Mouse (Mus musculus) macrophage (primary cell): ENCODE results near the gene Trim66. TPM values are rescaled to one million over a fixed set of nuclear protein-coding genes. Genes with fewer than 3 reads are reported as not detected.

Experiments
- H3K27ac ChIP-seq: fragments of 350-480 bp; formaldehyde crosslinking; 2 replicates; pipeline ENCODE4 v1.9.0; 2021
- H3K36me3 ChIP-seq: fragments of 350-480 bp; formaldehyde crosslinking; 2 replicates; pipeline ENCODE4 v1.9.0; 2021; ENCODE audit errors: inconsistent target
- H3K4me3 ChIP-seq: fragments of 350-480 bp; formaldehyde crosslinking; 2 replicates; pipeline ENCODE4 v1.9.0; 2021; ENCODE audit errors: inconsistent target
- H3K79me2 ChIP-seq: fragments of 350-480 bp; formaldehyde crosslinking; 2 replicates; pipeline ENCODE4 v1.9.0; 2021; ENCODE audit errors: inconsistent target
- WGBS: methylation state at CpG from one replicate; pipeline ENCODE4 v1.1.7; 2026; ENCODE audit warnings: inconsistent platforms; ENCODE audit not compliant: missing documents; 5-methylcytosine and 5-hydroxymethylcytosine counted together
- polyA plus RNA-seq: library from polyadenylated mRNA; stranded (reverse); fragments of 250-400 nt; gene quantifications from 3 replicates; pipeline ENCODE4 v1.2.4, GENCODE M21; 2018; ENCODE audit warnings: inconsistent platforms

Trim66 gene
- polyA plus RNA-seq, 1 experiment from 2014 or later, result 0.04 TPM

DNA sequence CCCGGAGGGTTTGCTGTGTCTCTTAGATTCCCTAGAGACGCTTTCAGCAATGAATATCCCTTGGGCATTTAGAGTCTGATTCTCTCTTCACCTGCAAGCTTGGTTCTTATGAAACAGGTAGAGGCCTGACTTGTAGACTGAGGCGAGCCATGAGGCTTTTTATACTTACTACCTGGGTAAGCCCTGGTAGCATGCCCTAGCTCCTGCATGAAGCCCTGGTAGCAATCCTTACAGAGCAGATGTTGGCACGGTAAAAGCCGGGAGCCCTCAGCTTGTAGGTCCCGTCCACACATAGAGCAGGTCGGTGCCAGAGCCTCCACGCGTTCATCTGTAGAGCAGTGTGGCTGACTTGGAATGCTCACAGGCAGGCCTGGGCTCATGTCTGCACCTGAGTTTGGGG lies 362 bp downstream of the Trim66 start:
- Histone ChIP-seq H3K79me2 (no peaks in the 10 kb centered on the region), H3K27ac (no peak overlapping the region), H3K4me3 (no peak overlapping the region), H3K36me3 (no peaks in the 10 kb centered on the region)
- WGBS, result 95% methylated on average over 9 of the region's 9 CpGs

DNA sequence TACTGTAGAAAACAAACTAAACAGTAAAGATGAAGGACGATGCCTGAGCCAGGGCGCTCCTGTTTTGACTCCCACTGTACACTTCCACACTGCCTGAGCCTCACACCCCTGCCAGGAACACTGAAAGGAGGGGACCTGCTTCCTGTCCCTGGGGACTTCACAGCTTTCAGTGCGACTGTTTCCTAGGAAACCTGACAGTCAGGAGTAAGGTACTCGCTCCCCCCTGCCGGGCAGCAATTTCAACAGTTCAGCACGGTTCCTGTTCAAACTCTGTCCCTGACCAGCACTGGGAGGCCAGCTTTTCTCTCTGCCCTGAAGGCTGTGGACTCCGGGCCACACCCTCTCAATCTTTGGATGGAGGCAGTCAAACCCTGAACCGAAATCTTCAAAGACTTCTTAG lies 815 bp downstream of the Trim66 start:
- H3K4me3 ChIP-seq, result no peak overlapping the region
- H3K79me2 ChIP-seq, result no peaks in the 10 kb centered on the region
- no peaks in the 10 kb centered on the region for H3K36me3 ChIP-seq
- WGBS, result 54% methylated on average over 8 of the region's 8 CpGs
- no peak overlapping the region for H3K27ac ChIP-seq

GRCm38 (mm10) chr7:109497507-109497906 lies 10.4 kb downstream of the Trim66 start:
- Histone ChIP-seq H3K36me3 (no peaks in the 10 kb centered on the region), H3K79me2 (no peaks in the 10 kb centered on the region), H3K27ac (no peak overlapping the region), H3K4me3 (no peak overlapping the region)
- WGBS, result 93% methylated on average over 4 of the region's 4 CpGs

- H3K27ac ChIP-seq, result no peak overlapping the region
- H3K79me2 ChIP-seq, result no peaks in the 10 kb centered on the region
- no peak overlapping the region for H3K4me3 ChIP-seq
- no peaks in the 10 kb centered on the region for H3K36me3 ChIP-seq
- WGBS, result 66% methylated on average over 21 of the region's 21 CpGs
Measured at GRCm38 (mm10) chr7:109493319-109494316, 14.3 kb downstream of the Trim66 start.

GRCm38 (mm10) chr7:109492616-109493318 lies 15.2 kb downstream of the Trim66 start:
- H3K27ac ChIP-seq, result no peak overlapping the region
- WGBS, result 91% methylated on average over 17 of the region's 18 CpGs
- no peak overlapping the region for H3K4me3 ChIP-seq

DNA sequence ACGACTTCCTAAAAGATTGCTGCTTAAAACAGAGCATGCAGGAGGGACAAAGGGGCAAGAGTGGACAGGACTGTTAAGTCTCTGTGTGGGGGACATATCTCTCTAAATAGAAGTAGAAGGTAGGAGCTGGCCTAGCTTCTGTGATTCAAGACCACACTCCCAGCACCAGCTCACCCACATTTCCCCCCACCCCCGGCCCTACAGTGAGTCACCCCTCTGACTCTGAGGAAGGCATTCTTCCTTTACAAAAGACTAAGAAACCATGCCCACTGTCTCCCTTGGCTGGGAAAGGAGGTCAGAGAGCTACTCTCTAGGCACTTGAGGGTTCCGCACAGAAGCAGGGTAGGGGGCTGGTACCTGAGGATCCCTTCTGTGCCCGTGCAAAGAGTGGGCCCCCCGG lies 23.7 kb downstream of the Trim66 start:
- Histone ChIP-seq H3K79me2 (no peaks in the 10 kb centered on the region), H3K36me3 (no peaks in the 10 kb centered on the region), H3K4me3 (no peak overlapping the region), H3K27ac (no peak overlapping the region)
- WGBS, result 58% methylated on average over 5 of the region's 5 CpGs

More at GRCm38 (mm10) chr7:109492616-109493318, 15.2 kb downstream of the Trim66 start:
- no peaks in the 10 kb centered on the region for H3K79me2 ChIP-seq
- no peaks in the 10 kb centered on the region for H3K36me3 ChIP-seq

DNA sequence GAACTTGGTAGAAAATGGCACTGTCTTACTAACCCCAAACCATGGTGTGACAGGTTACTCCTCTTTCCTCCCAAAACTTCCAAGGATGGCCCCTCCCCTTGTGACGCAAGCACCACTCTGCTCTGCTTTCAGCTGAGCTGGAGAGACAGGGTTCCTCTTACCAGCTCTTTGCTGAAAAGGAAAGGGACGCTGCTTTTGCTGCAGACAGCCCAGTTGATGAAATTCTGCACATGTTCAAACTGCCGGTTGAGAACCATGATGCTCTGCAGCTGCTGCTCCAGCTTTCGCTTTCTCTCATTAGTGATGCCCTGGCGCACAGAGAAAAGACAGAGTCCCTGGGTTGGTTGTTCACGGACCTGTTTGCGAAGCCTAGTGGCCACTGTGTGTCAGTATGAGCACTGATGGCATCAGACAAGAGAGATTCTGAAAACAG lies 27.2 kb downstream of the Trim66 start:
- 35% methylated on average over 7 of the region's 7 CpGs for WGBS
- H3K4me3 ChIP-seq, result no peak overlapping the region
- no peaks in the 10 kb centered on the region for H3K36me3 ChIP-seq
- H3K27ac ChIP-seq, result no peak overlapping the region
- no peaks in the 10 kb centered on the region for H3K79me2 ChIP-seq

DNA sequence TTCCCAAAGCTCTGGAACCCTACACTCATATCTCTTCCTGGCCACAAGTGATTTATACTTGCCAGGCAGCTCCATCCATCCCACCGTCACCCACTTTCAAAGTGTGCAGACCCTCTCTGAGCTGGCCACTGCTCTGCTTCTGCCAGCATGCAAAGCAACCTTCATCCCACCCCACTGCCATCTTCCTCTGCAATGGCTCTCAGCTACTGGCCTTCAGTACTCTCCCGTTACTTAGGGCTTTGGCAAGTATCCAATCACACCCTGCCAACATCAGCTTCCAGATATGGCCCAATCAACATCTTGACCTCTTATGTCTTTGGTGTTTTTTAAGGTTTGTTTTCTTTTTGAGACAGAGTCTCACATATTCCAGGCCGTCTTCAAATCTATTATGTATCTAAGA lies 30.0 kb downstream of the Trim66 start:
- H3K79me2 ChIP-seq, result no peaks in the 10 kb centered on the region
- WGBS, result 88% methylated on average over 3 of the region's 3 CpGs
- H3K36me3 ChIP-seq, result no peaks in the 10 kb centered on the region

DNA sequence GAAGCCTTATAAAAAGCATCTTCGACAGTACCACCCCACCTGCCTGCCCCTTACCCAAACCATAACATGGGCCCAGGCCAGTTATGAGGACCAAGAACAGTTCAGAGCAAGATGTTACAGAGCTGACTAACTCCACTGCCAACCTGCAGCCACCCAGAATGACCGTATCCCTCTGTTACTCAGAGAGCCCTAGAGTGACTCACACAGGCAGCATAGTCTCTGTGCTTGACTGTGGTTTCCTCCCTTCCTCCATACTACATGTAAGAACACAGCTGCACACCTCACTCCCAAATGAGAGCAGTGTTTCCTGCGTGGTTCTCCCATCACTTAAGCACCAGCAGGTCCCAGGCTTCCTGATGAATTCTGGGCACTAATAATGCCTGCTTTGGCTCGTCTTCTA lies 37.2 kb downstream of the Trim66 start:
- no peak overlapping the region for H3K27ac ChIP-seq
- H3K79me2 ChIP-seq, result no peaks in the 10 kb centered on the region
- 57% methylated on average over 4 of the region's 4 CpGs for WGBS
- H3K36me3 ChIP-seq, result no peaks in the 10 kb centered on the region
- H3K4me3 ChIP-seq, result no peak overlapping the region

More for the DNA sequence above, 30.0 kb downstream of the Trim66 start:
- no peak overlapping the region for H3K4me3 ChIP-seq
- no peak overlapping the region for H3K27ac ChIP-seq

GRCm38 (mm10) chr7:109468262-109468701 lies 39.7 kb downstream of the Trim66 start:
- Histone ChIP-seq H3K4me3 (no peak overlapping the region), H3K36me3 (no peaks in the 10 kb centered on the region), H3K79me2 (no peaks in the 10 kb centered on the region), H3K27ac (no peak overlapping the region)
- WGBS, result 83% methylated on average over 6 of the region's 6 CpGs

- H3K4me3 ChIP-seq, result no peak overlapping the region
- WGBS, result 82% methylated on average over 1 of the region's 2 CpGs
- H3K36me3 ChIP-seq, result no peaks in the 10 kb centered on the region
- no peaks in the 10 kb centered on the region for H3K79me2 ChIP-seq
- no peak overlapping the region for H3K27ac ChIP-seq
Measured at GRCm38 (mm10) chr7:109467591-109467990, 40.3 kb downstream of the Trim66 start.

DNA sequence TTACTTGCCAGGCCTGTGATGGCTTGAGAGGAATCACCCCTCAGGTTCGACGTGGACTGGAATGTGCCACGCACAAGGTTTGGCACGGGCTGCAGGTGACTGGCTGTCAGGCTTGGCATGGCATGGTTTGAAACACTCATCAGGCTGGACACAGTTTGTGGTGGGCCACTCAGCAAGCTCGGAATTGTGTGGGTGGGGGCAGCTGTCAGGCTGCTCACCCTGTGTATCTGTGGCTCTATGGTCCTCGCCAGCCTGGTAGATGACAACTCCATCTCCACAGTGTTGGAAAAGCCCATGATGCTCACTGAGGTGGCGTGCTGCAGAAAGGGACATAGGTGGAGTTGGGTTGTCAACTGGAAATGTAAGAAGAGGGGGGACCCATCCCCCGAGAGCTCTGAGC lies 47.2 kb downstream of the Trim66 start:
- no peak overlapping the region for H3K27ac ChIP-seq
- no peak overlapping the region for H3K4me3 ChIP-seq
- no peaks in the 10 kb centered on the region for H3K36me3 ChIP-seq
- no peaks in the 10 kb centered on the region for H3K79me2 ChIP-seq
- 94% methylated on average over 8 of the region's 8 CpGs for WGBS

- WGBS, result 11% methylated on average over 5 of the region's 6 CpGs
- H3K79me2 ChIP-seq, result no peaks in the 10 kb centered on the region
- H3K36me3 ChIP-seq, result no peaks in the 10 kb centered on the region
- H3K27ac ChIP-seq, result no peak overlapping the region
- no peak overlapping the region for H3K4me3 ChIP-seq
Measured at GRCm38 (mm10) chr7:109456563-109456962, 51.4 kb downstream of the Trim66 start.

DNA sequence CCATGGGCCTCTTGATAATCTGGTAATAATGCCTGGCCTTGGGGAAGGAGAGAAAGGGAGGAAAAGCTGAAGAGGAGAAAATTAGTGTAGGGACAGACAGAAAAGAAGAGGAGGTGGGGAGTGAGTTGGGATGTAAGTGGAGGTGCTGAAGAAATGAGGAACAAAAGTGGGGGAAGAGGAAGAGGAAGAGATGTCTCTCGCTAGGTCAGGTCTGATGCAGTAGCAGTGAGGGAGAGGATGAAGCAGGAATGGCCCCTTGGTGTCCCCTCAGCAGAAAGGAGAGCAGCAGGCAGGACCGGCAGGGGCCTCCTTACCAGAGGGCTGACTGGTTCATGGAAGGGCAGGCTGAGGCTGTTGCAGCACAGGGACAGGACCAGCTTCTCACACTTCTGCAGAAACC lies 52.2 kb downstream of the Trim66 start:
- 14% methylated on average over 2 of the region's 2 CpGs for WGBS
- Histone ChIP-seq H3K36me3 (no peaks in the 10 kb centered on the region), H3K27ac (no peak overlapping the region), H3K79me2 (no peaks in the 10 kb centered on the region), H3K4me3 (no peak overlapping the region)

- WGBS, result 97% methylated on average over 9 of the region's 9 CpGs
- Histone ChIP-seq H3K27ac (no peak overlapping the region), H3K36me3 (no peaks in the 10 kb centered on the region), H3K79me2 (no peaks in the 10 kb centered on the region), H3K4me3 (no peak overlapping the region)
Measured at GRCm38 (mm10) chr7:109454856-109455255, 53.1 kb downstream of the Trim66 start.
